Mouse (Mus musculus) C2C12 (cell line): ENCODE measurements around the gene Zfp652.

Experiments used
- CTCF ChIP-seq: IDR thresholded peaks from one replicate; pipeline ENCODE4 v1.5.1; 2011; ENCODE audit not compliant: control insufficient read depth, insufficient read depth, insufficient read length
- MAX ChIP-seq: IDR thresholded peaks from one replicate; pipeline ENCODE4 v1.6.1; 2011; ENCODE audit warnings: mild to moderate bottlenecking, control low read depth
- MYOG ChIP-seq: IDR thresholded peaks from one replicate; pipeline ENCODE4 v1.6.1; 2011; ENCODE audit not compliant: control insufficient read depth, insufficient read length; ENCODE audit errors: extremely low read depth

DNA sequence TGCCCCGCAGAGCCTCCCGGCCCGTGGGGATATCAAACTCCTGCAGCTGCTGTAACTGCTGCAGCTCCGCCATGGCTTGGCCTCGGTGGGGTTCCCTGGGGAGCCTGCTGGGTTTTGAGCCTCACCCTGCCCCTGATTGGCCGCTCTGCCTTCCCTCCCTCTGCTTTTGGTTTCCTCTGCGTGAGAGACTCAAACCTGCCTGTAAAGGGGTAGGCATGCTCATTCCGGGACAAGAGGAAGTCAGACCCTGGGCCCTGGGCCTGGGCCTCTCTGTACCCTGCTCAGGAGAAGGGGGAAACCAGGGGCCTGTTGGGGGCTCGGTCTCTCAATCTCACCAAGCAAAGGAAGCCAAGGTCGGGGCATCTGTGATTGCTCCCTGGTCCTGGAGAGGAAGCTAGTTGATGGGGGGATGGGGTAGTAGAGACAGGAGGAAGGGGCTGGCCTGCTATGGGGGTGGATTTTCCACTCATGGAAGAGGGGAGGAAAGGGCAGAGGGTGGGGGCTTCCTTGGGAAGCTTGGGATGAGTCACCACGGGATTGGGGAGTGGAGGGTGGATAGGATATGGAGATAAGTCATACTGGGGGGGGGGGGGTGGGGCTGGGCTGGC, 129.7 kb downstream of the Zfp652 start, which contains the start of gene Abi3:
- TF ChIP-seq CTCF, result no peak
- TF ChIP-seq MAX, result no peak
- TF ChIP-seq MYOG, result no peak
